Mouse (Mus musculus) 416B (cell line): ENCODE results near the gene Vmn1r32.

Experiments used
- DNase-seq: peaks from one replicate; pipeline ENCODE4 v3.0.0; 2011; ENCODE audit warnings: low read depth

The Vmn1r32 gene

DNA sequence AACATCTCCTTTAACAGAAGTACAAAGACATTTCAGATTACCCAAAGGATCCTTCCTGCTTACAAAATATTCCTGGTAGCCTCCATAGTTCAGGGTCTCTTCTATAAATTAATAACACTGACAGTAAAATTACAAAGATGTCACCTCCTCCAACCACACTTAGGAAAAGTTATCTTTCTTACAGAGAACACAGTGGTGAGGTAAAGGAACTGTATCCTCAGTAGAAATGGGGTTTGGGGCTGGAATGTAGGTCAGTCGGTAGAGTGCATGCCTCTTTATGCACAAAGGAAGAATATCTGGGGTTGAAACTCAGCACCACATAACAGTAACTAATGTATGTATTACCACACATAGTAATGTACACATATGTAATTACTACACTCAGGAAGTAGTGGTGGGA is at the start of gene Vmn1r32:
Gene Vmn1r32 (minus strand): TSS at position 101 of the 400 bp plus-strand sequence.
- no peak for DNase-seq

DNA sequence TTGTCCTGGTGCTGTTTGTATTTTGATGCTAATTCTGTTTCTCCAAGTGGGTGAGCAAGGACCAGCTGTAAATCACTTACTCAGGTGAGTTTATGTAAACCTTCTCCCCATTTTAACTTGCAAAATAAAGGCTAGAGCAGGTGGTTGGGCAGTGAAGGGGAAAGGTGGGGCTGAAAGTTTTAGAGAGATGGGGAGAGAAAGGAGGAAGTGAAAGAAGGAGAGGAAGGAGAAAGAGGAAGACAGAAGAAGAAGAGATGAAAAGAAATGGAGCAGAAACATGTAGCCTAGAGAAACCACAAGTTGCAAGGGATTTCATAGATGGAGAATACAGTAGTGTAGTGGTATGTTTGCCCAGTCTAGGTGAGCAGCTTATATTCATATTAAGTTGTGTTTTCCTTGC is 35.9 kb upstream of the Vmn1r32 start:
- no peak for DNase-seq

DNA sequence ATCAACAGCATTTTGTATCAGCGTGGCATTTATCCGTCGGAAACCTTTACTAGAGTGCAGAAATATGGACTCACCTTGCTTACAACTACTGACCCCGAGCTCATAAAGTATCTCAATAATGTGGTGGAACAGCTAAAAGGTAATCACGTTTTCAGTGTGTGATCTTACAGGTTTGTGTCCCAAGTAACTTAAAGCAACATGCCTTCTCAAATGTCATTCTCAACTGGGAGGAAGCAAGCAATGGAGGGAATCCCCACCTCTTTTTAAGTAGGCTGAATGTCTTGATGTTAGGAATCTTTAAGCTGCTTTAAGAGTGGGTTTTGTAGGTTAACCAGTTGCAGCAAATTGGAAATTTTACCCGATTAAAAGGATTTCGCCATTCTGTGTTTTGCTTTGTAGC is 23.9 kb downstream of the Vmn1r32 start:
- DNase-seq, result peak; percentile 51

- peak; percentile 99 for DNase-seq
Measured at GRCm38 (mm10) chr6:66535028-66535862, 24.7 kb downstream of the Vmn1r32 start, which contains the start of gene Mad2l1. Mad2l1 (plus strand) TSS chr6:66535390.

- peak; percentile 44 for DNase-seq
Measured at GRCm38 (mm10) chr6:66534366-66534941, 25.4 kb downstream of the Vmn1r32 start.

DNA sequence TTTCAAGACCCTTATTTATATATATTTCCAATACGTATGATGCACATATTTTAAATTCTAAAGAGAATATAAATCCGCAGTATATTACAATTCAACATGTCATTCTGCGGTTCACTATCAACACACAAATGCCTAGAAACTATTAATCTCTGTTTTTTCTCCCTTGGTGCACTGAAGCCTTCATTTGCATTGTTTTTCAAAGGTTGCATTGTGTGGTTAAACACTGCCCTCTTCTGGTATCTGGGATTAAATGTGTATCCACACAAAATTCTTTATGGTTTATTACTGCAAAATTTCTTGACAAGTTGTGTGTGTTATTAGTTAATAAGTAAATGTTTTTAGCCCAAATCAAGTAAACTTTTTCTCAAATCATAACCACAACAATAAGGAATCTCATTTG is 26.7 kb downstream of the Vmn1r32 start:
- DNase-seq, result peak; percentile 73

DNA sequence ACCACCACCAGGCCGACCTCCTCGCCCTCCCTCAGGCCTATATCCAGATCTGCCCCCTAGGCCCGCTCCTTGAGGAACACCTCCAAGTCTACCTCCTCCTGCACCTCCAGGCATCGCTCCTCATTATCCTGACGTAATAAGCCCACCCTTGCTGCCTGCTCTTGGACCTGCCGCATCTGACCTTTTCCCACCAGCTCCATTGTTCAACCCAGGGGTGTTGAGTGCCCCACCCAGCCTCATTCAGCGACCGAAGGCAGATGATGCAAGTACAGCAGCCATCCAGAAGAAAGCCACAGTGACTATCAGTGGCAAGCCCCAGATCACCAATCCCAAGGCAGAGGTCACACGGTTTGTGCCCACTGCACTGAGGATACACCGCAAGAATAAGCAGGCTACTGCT is 31.5 kb downstream of the Vmn1r32 start:
- no peak for DNase-seq

DNA sequence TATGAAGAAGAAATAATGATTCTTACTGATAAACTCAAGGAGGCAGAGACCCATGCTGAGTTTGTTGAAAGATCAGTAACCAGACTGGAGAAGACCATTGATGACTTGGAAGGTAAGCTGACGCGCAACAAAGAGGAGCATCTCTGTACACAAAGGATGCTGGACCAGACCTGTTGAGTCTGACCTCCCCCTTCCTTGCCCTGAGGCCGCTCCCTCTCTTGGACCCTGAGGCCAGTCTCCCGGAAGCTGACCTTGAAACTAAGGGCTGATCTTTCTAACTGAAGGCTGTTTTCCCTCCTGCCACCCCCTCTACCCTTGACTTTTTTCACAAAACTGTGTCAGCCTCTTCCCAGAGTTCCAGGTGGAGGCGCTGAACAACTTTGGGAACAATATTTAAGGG is 43.5 kb downstream of the Vmn1r32 start:
- DNase-seq, result no peak
